Mouse (Mus musculus): ENCODE measurements around the gene Itpr1.

Gene Itpr1

DNA sequence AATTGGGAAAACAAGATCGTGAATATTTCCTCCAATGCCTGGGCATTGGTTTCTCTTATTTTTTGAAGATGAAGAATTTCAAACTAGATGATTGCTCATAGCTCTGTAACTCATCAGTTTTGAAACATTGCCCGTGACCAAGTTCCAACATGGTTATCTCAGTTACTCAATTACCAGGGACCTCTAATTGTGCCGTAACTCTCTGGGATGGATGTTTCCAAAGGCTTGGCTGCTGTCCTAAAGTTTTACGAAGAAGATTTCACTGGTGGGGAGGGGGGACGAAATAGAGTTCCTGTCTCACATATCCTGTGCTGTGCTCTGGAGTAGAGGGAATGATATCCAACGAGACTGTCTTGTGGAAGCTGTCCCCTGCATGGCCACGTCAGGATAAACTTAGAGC, 285.2 kb downstream of the Itpr1 start:
- peak in 1 of 2 experiments; percentile 77 for DNase-seq (ENCODE audit: inconsistent age in 2 of 2, low spot score in 1 of 2)

DNA sequence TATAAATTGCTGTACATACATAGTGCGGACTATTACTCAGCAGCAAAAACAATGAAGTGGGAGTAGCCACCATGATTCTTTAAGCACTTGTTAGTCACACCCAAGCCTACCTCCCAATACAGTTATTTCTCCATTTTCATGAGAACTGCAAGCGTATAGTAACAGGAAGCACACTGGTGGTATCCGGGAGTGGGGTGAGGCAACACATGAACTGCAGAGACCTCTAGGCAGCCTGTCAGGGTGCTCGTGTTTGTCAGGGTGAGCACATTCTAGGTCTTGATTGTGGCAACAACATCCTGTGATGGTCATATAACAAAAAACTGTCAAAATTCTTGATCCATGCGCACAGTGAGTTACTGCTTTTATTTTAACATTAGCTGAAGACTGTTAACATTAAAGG, 290.8 kb downstream of the Itpr1 start:
- no peak for DNase-seq (ENCODE audit: inconsistent age in 2 of 2, low spot score in 1 of 2)

DNA sequence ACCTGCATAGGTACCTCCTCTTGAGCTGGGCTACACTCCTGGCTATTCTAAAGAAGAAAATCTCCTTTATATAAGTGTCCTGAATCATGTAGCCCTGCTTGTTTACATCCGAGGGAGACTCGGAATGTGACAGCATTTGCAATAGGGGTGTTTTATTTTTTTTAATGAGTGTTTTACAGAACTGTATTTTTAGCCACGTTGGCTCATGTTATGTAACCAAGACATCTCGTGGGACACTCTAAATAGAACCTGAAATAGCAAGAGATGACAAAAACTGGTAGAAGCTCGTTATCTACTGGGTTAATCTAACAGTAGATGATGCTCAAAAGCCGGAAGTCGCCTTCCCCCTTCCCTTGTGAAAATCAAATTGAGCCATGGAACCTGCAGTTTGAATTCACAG, 291.8 kb downstream of the Itpr1 start:
- DNase-seq (ENCODE audit: inconsistent age in 2 of 2, low spot score in 1 of 2): no peak

DNA sequence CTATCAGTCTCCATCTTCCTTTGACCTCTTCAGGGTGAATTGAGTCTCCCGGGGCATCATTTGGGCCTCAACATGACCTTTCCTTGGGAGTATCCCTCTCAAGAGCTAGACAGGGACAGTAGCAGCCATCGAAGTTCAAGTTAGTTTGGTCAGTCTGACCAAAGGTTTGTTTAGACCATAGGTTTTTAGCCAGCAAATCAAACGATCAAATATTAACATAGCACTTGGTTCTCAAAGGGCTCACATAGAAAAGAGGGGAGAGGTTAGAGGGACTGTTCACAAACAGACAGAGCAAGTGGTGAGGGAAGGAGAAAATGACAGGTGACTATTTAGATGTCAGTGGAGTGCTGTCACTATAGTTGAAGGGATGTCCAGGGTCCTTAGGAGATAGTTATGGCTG, 293.3 kb downstream of the Itpr1 start:
- no peak for DNase-seq (ENCODE audit: inconsistent age in 2 of 2, low spot score in 1 of 2)

DNA sequence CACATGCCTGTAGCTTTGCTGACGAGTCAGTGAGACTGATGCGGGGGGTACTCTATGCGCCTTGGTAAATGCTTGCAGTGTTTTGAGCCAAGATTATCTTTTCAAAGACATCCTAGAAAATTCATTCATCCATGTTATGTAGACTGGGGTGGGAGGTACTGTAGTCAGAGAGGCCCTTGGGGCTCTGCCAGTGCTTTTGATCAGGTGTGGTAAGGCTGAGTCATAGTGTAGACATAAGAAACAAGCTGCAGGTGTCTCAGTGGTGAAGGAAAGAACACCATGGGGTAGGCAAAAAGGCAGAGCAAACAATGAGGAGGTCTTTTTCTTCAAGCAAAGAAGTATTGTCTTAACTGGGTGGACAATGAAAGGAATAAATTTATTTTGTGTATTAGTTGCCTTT, 294.4 kb downstream of the Itpr1 start:
- DNase-seq (ENCODE audit: inconsistent age in 2 of 2, low spot score in 1 of 2): no peak

DNA sequence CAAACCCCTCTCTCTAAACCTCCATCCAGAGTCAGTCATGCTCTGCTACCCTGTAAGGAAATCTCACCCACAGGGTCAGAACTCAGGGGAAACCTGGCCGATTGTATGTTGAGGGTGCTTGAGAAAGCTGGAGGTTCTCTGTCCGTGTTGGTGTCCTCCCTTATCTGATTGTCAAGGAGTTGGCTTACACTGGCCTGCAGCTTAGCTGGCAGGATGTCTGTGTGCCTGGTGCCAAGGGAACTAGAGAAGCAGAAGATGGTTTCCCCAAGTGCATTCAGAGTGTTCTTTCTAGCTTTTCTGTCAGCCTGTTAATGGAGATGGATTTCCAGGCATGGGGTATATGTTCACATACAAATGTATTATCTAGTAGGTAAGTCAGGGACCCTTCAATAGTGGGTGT, 296.4 kb downstream of the Itpr1 start:
- no peak for DNase-seq (ENCODE audit: inconsistent age in 2 of 2, low spot score in 1 of 2)

DNA sequence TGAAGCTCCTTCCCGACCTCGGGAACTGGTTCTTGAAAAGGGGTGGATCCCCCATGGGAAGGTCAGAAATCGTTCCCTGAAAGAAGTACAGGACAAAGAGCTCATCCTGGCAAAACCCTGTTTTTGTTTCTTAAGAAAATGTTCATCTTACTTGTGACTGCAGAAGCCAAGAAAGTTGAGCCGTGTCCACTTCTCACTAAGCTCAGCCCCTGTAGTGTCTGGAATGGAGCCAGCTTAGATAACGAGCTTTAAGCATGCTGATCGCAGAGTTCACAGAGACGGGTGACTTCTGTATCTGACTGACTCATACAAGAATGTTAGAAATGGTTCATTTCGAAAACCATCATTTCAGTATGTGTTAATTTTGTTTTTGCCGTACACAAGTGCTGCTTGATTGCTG, 297.2 kb downstream of the Itpr1 start:
- DNase-seq (ENCODE audit: inconsistent age in 2 of 2, low spot score in 1 of 2): peak; percentile 39 to 83

DNA sequence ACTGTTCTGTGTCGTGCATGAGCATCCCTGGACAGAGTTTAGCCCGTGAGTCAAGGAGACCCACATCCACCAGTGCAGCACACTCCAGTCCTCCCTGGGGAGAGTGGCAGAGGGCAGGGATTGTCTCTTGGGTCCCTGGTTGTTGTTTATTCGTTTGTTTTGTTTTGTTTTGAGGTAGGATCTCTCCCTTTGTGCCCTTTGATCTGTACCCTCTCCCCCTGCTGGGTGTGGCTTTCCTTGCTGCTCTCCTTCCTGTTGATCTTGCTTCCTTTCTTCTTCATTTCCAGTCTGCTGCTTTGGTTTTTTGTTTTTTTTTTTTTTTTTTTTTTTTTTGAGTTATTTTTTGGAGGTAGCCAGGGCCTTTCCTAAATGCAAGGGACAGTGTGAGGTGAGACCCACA, 299.2 kb downstream of the Itpr1 start:
- no peak for DNase-seq (ENCODE audit: inconsistent age in 2 of 2, low spot score in 1 of 2)

DNA sequence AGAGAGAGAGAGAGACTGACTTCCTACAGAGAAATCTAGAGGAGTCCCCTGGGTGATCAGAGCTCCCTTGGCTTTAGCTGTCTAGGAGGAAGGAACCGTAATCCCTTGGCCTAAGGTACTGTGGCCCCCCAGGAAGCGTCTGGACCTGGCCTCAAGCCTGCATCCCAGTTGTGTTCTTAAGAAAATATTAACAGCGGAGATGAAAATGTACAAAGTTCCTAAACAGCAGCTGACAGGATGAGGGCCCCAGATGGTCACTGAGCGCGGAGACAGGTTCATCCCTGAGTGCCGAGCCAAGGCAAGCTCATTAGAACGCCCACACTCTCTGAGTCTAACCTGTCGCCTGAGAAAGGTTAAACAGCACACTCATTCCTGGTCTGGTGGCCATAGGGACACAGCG, 300.1 kb downstream of the Itpr1 start:
- no peak for DNase-seq (ENCODE audit: inconsistent age in 2 of 2, low spot score in 1 of 2)

DNA sequence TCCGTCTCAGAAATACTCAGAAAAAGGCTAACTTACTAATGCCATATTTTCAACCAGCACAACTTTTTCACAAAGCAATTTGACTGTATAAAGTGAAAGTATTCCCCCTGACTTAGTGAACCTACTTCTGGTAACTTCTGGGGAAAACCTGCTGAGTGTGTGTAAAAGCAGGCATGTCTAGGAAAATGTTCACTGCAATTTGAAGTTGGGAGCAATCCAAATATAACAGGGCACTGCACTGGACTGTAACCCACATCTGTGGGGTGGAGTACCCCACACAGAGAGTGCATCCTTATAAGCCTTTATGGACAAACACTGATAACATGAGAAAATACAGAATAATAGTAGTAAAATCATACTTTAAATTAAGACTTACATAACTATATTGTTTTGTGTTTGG, 303.4 kb downstream of the Itpr1 start:
- DNase-seq (ENCODE audit: inconsistent age in 2 of 2, low spot score in 1 of 2): no peak

DNA sequence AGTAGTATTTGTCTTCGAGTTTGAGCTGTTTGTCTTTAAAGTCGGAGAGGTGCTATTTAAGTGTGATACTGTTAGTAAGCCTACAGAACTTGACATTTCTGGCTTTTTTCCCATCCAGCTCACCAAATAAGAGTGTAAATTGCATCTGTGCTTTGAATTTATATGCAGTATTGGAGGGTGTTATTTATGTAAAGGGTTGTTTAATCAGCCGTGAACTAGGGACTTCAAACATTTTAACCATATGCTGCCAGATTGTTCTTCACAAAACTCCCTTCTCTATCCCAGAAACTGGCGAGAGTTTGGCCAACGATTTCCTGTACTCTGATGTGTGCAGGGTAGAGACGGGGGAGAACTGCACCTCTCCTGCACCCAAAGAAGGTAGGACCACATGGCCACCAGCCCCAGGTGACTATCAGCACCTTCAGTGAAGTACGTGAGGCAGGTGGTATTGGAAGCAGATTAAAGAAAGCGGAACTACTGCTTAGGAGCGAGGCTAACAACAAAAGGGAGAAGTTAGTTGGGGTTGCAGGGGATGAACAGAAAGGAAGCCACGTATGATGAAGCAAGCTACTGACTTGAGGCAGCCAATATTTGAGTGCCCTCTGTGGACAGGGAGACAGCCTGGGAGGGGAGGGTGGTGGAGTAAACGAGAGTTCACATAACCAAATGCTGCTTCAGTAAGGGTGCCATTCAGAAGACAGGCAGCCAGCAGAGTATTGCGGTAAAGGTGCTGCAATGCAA, 304.5 kb downstream of the Itpr1 start:
- DNase-seq (ENCODE audit: inconsistent age in 2 of 2, low spot score in 1 of 2): no peak

DNA sequence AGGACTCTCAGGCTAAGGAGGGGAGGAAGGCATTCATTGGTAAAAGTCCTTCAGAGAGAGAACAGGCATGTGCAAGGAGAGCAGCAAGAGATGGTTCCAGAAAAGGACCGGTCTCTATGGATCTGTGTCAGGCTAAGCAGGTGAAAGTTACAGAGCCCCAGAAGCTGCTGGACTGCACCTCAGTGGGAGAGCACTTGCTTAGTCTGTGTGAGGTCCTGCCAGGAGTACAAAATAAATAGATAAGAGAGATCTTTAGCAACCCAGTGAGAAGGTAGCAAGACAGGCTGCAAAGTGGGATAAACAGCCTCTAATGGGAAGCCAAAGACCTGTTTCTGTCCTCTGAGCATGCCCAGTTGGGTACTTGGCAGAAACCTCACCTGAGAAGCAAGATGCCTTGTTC, 305.1 kb downstream of the Itpr1 start:
- no peak for DNase-seq (ENCODE audit: inconsistent age in 2 of 2, low spot score in 1 of 2)

DNA sequence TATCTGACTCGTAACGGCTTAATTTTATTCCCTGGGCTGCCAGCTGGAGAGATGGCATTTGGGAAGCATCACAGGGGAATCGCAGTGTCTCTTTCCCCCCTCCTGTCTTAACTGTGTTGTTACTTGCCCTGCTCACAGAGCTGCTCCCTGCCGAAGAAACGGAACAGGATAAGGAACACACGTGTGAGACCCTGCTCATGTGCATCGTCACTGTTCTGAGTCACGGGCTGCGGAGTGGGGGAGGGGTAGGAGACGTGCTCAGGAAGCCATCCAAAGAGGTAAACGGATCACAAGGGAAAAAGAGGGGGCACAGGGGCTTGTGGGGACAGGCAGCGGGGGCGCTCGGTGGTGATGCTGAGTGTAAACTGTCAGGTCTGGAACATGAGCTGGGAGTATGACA, 305.7 kb downstream of the Itpr1 start:
- DNase-seq (ENCODE audit: inconsistent age in 2 of 2, low spot score in 1 of 2): no peak

DNA sequence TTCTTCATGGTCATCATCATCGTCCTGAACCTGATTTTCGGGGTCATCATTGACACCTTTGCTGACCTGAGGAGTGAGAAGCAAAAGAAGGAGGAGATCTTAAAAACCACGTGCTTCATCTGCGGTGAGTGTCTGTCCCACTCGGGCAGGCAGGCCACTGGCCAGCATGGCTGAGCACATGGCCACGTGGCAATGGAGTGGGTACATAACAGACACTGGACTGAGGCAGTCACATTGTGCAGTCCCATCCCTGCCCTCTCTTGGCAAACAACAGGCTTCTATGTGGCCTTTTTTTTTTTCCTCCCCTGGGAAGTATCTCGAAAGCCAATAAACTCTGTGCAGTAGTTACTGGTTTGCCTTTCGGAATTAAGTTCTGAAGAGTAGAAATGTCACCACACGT, 306.4 kb downstream of the Itpr1 start:
- DNase-seq (ENCODE audit: inconsistent age in 2 of 2, low spot score in 1 of 2): no peak

DNA sequence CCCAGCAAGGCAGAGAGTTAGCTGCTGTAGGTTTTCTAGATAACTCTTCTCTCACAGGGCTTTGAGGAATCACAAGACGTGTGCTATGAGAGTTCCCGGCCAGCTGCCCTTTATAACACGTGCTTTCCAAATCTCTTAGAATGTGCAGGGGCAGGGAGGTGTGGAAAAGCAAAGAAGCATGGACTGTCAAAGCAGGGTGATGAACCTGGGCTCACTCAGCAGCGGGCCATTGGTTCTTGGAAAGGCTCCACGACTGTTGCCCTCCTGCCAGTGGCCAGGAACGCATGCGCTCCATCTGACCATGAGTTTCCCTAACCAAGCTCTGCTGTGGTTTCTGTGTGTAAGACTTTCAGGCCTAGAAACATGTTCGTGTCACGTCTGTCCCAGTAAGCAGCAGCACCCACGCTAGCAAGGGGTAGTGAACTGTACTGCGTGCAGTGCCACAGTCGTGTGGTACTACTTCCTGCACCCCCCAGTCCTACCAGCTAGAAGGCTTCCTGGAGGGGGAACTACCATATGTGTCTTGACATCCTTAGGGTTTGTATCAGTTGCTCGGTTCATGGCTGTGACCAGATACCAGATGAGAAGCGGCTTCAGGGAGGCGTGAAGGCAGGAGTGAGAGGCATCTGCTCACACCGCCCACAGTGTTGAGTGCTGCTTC, 311.2 kb downstream of the Itpr1 start:
- no peak for DNase-seq (ENCODE audit: inconsistent age in 2 of 2, low spot score in 1 of 2)

DNA sequence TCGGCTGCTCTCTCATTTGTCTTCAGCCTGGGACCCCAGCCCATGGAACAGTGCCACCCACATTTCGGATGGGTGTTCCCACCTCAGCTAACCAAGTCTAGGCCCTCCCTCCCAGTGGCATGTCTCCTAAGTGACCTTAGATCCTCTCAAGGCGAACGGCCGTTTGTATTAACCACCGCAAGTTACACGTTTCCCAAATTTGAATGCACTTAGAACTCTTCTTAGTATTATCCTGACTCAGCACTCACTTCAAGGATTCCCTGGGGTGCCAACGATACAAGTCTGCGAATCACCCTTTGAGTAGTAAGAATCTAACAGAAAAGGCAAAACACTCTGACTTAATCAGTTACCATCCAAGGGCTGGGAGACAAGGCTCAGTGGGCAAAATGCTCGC, 311.7 kb downstream of the Itpr1 start:
- DNase-seq (ENCODE audit: inconsistent age in 2 of 2, low spot score in 1 of 2): no peak

DNA sequence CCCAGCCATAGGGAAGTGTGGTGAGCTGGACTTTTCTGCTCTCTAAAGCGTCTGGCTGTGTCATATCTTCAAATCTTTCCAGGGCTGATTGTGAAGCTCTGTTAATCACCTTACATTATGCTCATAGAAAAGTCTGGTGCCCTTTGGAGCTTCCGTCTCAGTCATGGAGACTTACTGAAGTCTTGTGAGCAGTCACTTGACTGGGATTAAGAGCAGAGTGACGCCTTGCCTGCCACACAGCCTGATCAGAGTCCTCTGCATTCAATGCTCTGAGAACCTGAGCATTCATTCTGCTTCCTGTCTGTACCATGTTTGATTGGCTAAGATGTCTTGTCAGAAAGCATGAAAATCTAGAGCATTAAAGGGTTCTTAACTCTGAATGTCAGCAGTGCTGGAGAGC, 314.7 kb downstream of the Itpr1 start:
- no peak for DNase-seq (ENCODE audit: inconsistent age in 2 of 2, low spot score in 1 of 2)

DNA sequence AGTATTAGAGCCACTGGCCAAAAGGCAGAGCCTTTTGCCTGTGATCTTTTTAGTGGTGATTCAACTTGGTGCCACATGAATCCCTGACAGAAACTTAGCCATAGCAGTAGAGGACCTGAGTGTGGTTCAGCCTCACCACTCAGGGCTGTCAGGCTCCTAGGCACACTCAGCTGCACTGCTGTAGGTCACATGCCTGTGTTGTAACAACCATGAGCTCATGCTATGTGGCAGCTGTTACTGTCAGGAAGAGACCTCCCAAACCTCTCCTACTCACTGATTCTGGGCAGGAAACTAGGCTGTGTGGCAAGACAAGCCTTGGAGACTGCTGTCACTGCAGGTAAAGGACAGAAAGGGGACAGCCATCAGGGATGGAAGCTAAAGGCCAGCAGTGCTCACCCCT, 315.1 kb downstream of the Itpr1 start:
- DNase-seq (ENCODE audit: inconsistent age in 2 of 2, low spot score in 1 of 2): peak; percentile 43 to 73

DNA sequence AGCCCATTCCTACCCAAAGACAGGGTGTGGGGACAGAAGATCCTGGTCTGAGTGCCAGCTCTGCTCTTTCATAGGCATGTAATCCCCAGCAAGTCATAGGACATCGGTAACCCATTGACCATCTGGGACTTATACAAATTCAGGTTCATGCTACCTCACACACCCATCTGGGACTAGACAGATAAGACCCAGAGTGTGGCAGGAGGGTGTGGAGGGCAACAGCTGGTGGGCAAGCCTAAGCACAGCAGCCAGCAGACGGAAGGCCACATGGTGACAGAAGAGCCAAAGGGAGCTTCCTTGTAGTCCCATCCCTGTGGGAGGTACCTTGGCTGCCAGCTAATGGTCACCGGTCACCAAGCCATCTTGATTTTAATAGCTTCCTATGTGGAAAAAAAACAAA, 316.3 kb downstream of the Itpr1 start:
- DNase-seq (ENCODE audit: inconsistent age in 2 of 2, low spot score in 1 of 2): no peak

DNA sequence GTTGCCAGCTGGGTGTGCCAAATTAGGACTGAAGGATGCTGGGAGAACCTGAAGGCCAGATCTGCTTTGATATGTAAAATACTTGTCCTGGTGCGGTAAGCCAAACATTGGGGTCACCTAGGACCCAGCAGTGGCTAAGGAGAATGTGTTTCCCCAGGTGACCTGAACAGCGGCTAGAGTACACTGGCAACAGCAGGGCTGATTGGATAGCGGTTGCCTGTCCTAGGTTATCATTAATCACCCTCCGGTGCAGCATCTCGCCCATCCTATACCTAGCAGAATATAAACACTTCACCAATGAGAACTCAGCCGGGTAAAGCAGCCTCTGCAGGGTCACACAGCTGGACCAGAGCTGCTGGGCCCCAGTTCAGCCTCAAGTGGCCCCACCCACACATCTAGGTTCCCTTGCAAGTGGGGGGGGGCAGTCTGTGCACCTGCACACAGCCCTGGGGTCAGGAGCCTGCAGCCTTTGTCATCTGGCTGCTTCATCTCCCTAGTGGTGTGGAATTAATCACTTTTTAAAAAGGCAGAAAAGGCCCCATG, 318.0 kb downstream of the Itpr1 start:
- DNase-seq (ENCODE audit: inconsistent age in 2 of 2, low spot score in 1 of 2): peak in 1 of 2 experiments; percentile 58

DNA sequence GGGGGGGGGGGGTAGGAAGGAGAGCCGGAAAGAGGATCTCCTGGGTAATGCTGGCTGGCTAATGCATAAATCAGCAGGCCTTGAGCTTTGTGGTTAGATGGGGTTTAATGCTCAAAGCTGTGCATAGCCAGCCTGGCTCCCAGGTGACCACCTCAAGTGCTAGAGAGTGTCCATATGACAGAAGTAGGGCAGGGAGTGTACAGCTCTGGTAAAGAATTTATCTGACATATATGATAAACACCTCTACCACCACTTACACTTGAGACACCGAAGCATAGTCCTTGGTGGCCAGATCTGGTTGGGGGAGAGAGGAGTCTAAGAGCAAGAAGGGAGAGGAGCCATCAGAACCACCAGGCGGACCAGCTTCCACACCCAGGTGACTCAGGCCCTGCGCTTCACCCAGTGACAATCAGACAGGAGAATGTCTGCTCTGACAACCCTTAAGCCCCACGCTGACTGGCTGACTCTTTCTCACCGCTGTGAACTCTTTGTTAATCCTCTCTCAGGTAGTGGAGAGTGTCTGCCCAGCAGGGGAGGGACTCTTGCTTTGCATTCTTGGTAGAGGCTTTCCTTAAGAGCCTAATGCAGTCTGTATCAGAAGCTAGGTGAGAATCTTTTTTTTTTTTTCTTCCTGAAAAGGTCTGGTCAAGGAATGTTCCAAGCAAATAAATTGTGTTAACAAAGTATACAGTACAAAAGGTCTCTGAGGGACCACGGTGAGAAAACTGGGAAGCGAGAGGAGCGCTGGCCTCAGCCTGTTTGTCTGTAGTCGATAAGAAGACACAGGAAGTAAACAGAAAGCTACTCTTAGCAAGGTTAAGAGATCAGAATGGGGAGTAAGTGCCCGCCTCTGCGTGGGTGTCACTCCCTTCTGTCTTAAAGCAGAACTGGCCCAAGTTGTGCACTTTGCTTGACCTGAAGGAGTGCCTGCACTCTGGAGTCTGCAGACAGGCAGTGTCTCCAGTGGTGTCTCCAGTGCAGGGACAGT, 318.7 kb downstream of the Itpr1 start:
- DNase-seq (ENCODE audit: inconsistent age in 2 of 2, low spot score in 1 of 2): peak; percentile 40 to 78

Measured in adrenal gland, adult (tissue).